Mouse (Mus musculus) testis, adult 2 months (tissue): Measurements from ENCODE around the gene Gfra1.

Experiments
- CTCF ChIP-seq: fragments of 200-500 bp; IDR thresholded peaks from 2 replicates; pipeline ENCODE4 v1.5.1; 2012; ENCODE audit warnings: low read depth, mild to moderate bottlenecking, inconsistent platforms, low read length, moderate library complexity; ENCODE audit not compliant: control insufficient read depth, insufficient read depth, insufficient replicate concordance
- POLR2A ChIP-seq: fragments of 200-500 bp; IDR thresholded peaks from 2 replicates; pipeline ENCODE4 v1.6.1; 2012; ENCODE audit warnings: low read depth, mild to moderate bottlenecking, inconsistent platforms, low read length, moderate library complexity; ENCODE audit not compliant: control insufficient read depth

GRCm38 (mm10) chr19:58468331-58468730 is 12.6 kb upstream of the Gfra1 start:
- TF ChIP-seq POLR2A (no peak), CTCF (no peak)
